Mouse (Mus musculus) cerebellum, adult 2 months (tissue): ENCODE results near the gene Fopnl.

Experiments
- CTCF ChIP-seq: fragments of 200-500 bp; IDR thresholded peaks from 2 replicates; pipeline ENCODE4 v1.5.1; 2011; ENCODE audit warnings: low read depth, mild to moderate bottlenecking, control low read depth, low read length, moderate library complexity, borderline replicate concordance; ENCODE audit not compliant: insufficient read depth
- POLR2A ChIP-seq: fragments of 200-500 bp; IDR thresholded peaks from 2 replicates; pipeline ENCODE4 v1.6.1; 2011; ENCODE audit warnings: low read length, control low read depth, borderline replicate concordance; ENCODE audit not compliant: insufficient read depth

GRCm38 (mm10) chr16:14258856-14259255 is 58.3 kb downstream of the Fopnl start:
- TF ChIP-seq POLR2A (no peak), CTCF (no peak)
